Mouse (Mus musculus) limb, embryonic 15.5 days (tissue): ENCODE measurements around the gene Mroh8. TPM values are rescaled to one million over a fixed set of nuclear protein-coding genes. Genes with fewer than 3 reads are reported as not detected.
"Not testable (repeated sequence)": the region's sequence is repeated elsewhere in the genome, so short reads cannot be mapped to it uniquely, and the experiment has no call there.

ENCODE experiments used
- ATAC-seq: fragments of 200-750 bp; cut with Nextera tagmentation; 2 replicates; pipeline ENCODE4 v1.8.0; 2017; ENCODE audit warnings: low read depth, moderate TSS enrichment; ENCODE audit not compliant: insufficient number of reproducible peaks, low FRiP score, low TSS enrichment
- H3K27ac ChIP-seq: fragments of 300-500 bp; sonication (generic); 2 replicates; pipeline ENCODE4 v1.5.1; 2015; ENCODE audit warnings: moderate library complexity, mild to moderate bottlenecking, inconsistent platforms
- H3K27me3 ChIP-seq: fragments of 300-500 bp; sonication (generic); 2 replicates; pipeline ENCODE4 v1.6.1; 2015; ENCODE audit warnings: inconsistent platforms
- H3K36me3 ChIP-seq: fragments of 300-500 bp; sonication (generic); 2 replicates; pipeline ENCODE4 v1.6.1; 2015; ENCODE audit warnings: inconsistent platforms
- H3K4me1 ChIP-seq: fragments of 300-500 bp; sonication (generic); 2 replicates; pipeline ENCODE4 v1.6.1; 2015; ENCODE audit warnings: inconsistent platforms
- H3K4me2 ChIP-seq: fragments of 300-500 bp; sonication (generic); 2 replicates; pipeline ENCODE4 v1.6.1; 2015; ENCODE audit warnings: mild to moderate bottlenecking, inconsistent platforms
- H3K4me3 ChIP-seq: fragments of 300-500 bp; sonication (generic); 2 replicates; pipeline ENCODE4 v1.5.1; 2015; ENCODE audit warnings: mild to moderate bottlenecking, inconsistent platforms
- H3K9ac ChIP-seq: fragments of 300-500 bp; sonication (generic); 2 replicates; pipeline ENCODE4 v1.6.1; 2015; ENCODE audit warnings: inconsistent platforms
- H3K9me3 ChIP-seq: fragments of 300-500 bp; sonication (generic); 2 replicates; pipeline ENCODE4 v1.6.1; 2016; ENCODE audit warnings: inconsistent platforms
- WGBS: fragments of 180-500 bp; shearing (Covaris S2); methylation state at CpG from one replicate; pipeline ENCODE4 v1.1.7; 2015; 5-methylcytosine and 5-hydroxymethylcytosine counted together
- polyA plus RNA-seq: library from polyadenylated mRNA; unstranded; fragments of >200 nt; fragmentation: Nextera tagmentation; extraction: Ambion mirVana; gene quantifications from 2 replicates; pipeline ENCODE4 v1.2.1, GENCODE M21; 2015

Mroh8 gene
- polyA plus RNA-seq, 1 experiment from 2014 or later: 1.0 TPM

DNA sequence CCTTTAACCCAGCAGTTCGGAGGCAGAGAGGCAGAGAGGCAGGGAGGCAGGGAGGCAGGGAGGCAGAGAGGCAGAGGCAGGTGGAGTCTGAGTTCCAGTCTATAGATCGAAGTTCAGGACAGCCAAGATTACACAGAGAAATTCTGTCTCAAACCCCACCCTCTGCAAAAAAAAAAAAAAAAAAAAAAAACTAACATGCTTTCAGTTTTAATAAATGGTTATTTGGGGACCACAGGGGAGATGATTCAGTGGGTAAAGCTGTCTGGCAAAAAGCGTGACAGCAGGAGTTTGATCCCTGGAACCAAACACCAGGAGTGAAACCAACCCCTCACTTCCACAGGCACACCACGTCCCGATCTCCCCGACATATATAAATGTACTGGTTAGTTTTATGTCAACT lies 101.2 kb downstream of the Mroh8 start:
- H3K9ac ChIP-seq: no peak overlapping the region
- WGBS: 70% methylated on average over 6 of the region's 6 CpGs
- no peak overlapping the region for H3K4me3 ChIP-seq
- H3K4me1 ChIP-seq: no peaks in the 10 kb centered on the region
- peaks cover 40% of the 10 kb centered on the region for H3K36me3 ChIP-seq
- no peak overlapping the region for H3K4me2 ChIP-seq
- no peaks in the 10 kb centered on the region for H3K9me3 ChIP-seq
- H3K27ac ChIP-seq: no peak overlapping the region
- H3K27me3 ChIP-seq: no peaks in the 10 kb centered on the region
- no peak for ATAC-seq

DNA sequence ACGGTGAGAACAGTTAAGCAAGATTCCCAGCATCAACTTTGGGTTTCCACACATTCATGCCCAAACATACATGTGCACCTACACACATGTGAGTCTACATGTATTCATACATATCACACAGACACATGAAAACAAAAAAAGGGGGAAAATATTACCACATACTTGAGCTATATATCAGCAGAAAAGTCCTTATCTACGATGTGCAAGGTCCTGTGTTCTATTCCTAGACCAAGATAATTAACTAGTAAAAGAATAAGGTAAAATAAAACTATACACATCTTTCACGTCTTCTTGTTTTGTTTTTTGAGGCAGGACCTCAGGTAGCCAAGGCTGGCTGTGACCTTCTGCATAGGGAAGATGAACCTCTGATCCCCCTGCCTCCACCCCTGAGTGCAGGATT lies 103.1 kb downstream of the Mroh8 start:
- H3K9me3 ChIP-seq: no peaks in the 10 kb centered on the region
- H3K27me3 ChIP-seq: no peaks in the 10 kb centered on the region
- no peak overlapping the region for H3K4me3 ChIP-seq
- H3K36me3 ChIP-seq: peaks cover 38% of the 10 kb centered on the region
- WGBS: 83% methylated on average over 3 of the region's 3 CpGs
- ATAC-seq: no peak
- H3K27ac ChIP-seq: no peak overlapping the region
- no peak overlapping the region for H3K9ac ChIP-seq
- no peak overlapping the region for H3K4me2 ChIP-seq
- H3K4me1 ChIP-seq: no peaks in the 10 kb centered on the region

GRCm38 (mm10) chr2:157174416-157174815 lies 104.9 kb downstream of the Mroh8 start:
- 69% methylated on average over 5 of the region's 5 CpGs for WGBS
- ATAC-seq: no peak
- peaks cover 42% of the 10 kb centered on the region for H3K36me3 ChIP-seq
- no peaks in the 10 kb centered on the region for H3K27me3 ChIP-seq
- no peak overlapping the region for H3K4me3 ChIP-seq
- no peak overlapping the region for H3K4me2 ChIP-seq
- H3K9me3 ChIP-seq: no peaks in the 10 kb centered on the region
- no peaks in the 10 kb centered on the region for H3K4me1 ChIP-seq
- no peak overlapping the region for H3K9ac ChIP-seq
- no peak overlapping the region for H3K27ac ChIP-seq

GRCm38 (mm10) chr2:157173555-157173954 lies 105.8 kb downstream of the Mroh8 start:
- no peak overlapping the region for H3K4me3 ChIP-seq
- H3K4me1 ChIP-seq: no peaks in the 10 kb centered on the region
- 95% methylated on average over 6 of the region's 6 CpGs for WGBS
- H3K27ac ChIP-seq: no peak overlapping the region
- no peaks in the 10 kb centered on the region for H3K9me3 ChIP-seq
- H3K4me2 ChIP-seq: no peak overlapping the region
- no peaks in the 10 kb centered on the region for H3K27me3 ChIP-seq
- ATAC-seq: no peak
- H3K9ac ChIP-seq: no peak overlapping the region
- peaks cover 47% of the 10 kb centered on the region for H3K36me3 ChIP-seq

- no peak for ATAC-seq
- no peak overlapping the region for H3K4me3 ChIP-seq
- H3K4me1 ChIP-seq: no peaks in the 10 kb centered on the region
- no peaks in the 10 kb centered on the region for H3K27me3 ChIP-seq
- H3K36me3 ChIP-seq: peaks cover 50% of the 10 kb centered on the region
- WGBS: 79% methylated on average over 6 of the region's 6 CpGs
- H3K27ac ChIP-seq: no peak overlapping the region
- no peaks in the 10 kb centered on the region for H3K9me3 ChIP-seq
- no peak overlapping the region for H3K4me2 ChIP-seq
- H3K9ac ChIP-seq: no peak overlapping the region
Observed at GRCm38 (mm10) chr2:157172984-157173383, 106.4 kb downstream of the Mroh8 start.

DNA sequence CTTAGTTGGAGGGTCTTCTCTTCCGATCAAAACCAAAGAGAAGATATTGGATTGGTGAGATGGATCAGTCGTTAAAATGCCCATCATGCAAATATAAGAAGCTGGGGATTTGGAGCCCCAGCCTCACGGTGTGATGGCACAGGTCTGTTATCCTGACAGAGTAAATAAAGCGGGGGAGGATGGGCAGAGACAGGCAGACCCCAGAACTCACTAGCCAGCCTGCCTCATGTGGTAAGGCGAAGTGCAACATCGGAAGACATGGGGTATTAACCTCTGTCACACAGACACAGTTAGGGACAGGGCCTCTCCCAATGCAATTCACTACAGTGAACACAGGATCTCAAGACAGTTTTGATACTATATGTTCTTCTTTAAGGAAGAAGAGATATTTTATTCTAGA lies 108.7 kb downstream of the Mroh8 start:
- Histone ChIP-seq H3K36me3 (peaks cover 55% of the 10 kb centered on the region), H3K9me3 (no peaks in the 10 kb centered on the region), H3K4me3 (no peak overlapping the region), H3K27ac (no peak overlapping the region), H3K4me2 (no peak overlapping the region), H3K9ac (no peak overlapping the region), H3K4me1 (no peaks in the 10 kb centered on the region), H3K27me3 (no peaks in the 10 kb centered on the region)
- 72% methylated on average over 6 of the region's 6 CpGs for WGBS
- ATAC-seq: no peak

DNA sequence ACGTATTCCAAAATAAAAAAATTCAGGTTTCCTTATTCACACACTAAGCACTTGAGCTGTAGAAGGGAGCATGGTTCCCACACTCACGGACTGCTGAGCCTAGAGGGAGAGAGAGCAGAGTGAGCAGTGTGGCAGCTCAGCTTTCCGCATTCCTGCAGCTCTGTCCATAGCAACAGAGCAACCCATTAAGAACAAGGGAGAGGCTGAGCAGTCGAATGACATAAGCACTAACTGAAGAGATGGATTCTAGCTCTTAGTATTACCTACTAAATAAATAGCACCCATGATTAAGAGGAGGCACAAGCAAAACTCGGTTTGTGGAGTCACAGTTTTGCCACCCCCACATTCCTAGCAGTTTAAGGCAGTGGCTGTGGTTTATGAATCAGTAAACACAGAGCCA lies 109.2 kb downstream of the Mroh8 start:
- H3K4me2 ChIP-seq: no peak overlapping the region
- 56% methylated on average over 5 of the region's 5 CpGs for WGBS
- H3K36me3 ChIP-seq: peaks cover 51% of the 10 kb centered on the region
- no peak overlapping the region for H3K27ac ChIP-seq
- no peak overlapping the region for H3K9ac ChIP-seq
- H3K9me3 ChIP-seq: no peaks in the 10 kb centered on the region
- no peak for ATAC-seq
- no peak overlapping the region for H3K4me3 ChIP-seq
- no peaks in the 10 kb centered on the region for H3K27me3 ChIP-seq
- H3K4me1 ChIP-seq: no peaks in the 10 kb centered on the region

DNA sequence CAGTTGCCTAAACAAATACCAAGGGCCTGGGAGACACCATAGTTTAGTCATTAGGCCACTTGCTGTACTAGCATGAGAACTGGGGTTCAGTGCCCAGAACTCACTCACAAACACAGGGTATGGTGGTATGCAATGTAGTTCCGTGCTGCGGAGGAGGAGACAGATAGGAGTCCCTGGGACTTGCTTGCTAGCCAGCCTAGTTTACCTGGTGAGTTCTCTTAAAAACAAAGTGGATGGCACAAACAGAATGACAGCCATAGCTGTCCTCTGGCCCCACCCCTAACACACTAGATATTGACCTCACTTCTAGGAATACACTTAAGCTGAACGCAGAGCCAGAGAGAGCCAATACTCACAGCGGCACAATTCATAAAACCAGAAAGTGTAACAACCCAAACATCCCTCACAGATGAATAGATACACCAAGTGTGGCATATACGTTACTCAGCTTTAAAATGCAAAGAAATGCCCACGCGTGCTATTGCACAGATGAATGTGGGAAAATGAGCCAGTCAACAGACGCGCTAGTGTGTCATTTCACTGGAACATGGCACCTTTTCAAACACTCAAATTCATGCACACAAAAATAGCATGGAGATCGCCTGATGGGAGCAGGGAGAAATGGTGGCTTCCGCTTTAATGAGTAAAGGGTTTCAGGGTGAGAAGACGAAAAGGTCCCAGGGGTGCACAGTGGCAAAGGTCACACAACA lies 112.8 kb downstream of the Mroh8 start:
- Histone ChIP-seq H3K4me3 (no peak overlapping the region), H3K27me3 (no peaks in the 10 kb centered on the region), H3K9ac (no peak overlapping the region), H3K9me3 (no peaks in the 10 kb centered on the region), H3K4me1 (no peaks in the 10 kb centered on the region), H3K36me3 (peaks cover 45% of the 10 kb centered on the region), H3K27ac (no peak overlapping the region), H3K4me2 (no peak overlapping the region)
- 93% methylated on average over 12 of the region's 12 CpGs for whole genome bisulfite sequencing
- no peak for ATAC-seq

DNA sequence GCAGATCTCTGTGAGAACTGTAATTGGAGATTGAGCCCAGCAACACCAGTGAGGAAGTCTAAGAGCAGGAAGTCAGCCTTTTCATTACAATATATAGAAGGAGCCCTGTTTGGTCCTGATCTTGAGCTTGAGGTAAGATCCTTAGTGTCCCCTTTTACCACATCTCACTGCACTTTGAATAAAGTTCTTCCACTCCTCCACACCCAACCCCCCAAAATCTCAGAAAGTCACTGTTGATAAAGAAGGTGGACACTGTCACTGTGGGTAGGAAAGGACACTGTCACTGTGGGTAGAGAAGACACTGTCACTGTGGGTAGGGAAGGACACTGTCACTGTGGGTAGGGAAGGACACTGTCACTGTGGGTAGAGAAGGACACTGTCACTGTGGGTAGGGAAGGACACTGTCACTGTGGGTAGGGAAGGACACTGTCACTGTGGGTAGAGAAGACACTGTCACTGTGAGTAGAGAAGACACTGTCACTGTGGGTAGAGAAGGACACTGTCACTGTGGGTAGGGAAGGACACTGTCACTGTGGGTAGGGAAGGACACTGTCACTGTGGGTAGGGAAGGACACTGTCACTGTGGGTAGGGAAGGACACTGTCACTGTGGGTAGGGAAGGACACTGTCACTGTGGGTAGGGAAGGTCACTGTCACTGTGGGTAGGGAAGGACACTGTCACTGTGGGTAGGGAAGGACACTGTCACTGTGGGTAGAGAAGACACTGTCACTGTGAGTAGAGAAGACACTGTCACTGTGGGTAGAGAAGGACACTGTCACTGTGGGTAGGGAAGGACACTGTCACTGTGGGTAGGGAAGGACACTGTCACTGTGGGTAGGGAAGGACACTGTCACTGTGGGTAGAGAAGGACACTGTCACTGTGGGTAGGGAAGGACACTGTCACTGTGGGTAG lies 113.8 kb downstream of the Mroh8 start:
- not testable (repeated sequence) for H3K4me3 ChIP-seq, H3K9me3 ChIP-seq, H3K4me2 ChIP-seq, H3K4me1 ChIP-seq, H3K9ac ChIP-seq, H3K27me3 ChIP-seq, H3K27ac ChIP-seq, ATAC-seq
- H3K36me3 ChIP-seq: peaks cover 50% of the 10 kb centered on the region

- Histone ChIP-seq H3K4me3 (no peak overlapping the region), H3K4me1 (no peaks in the 10 kb centered on the region), H3K27ac (no peak overlapping the region), H3K9ac (no peak overlapping the region), H3K36me3 (peaks cover 55% of the 10 kb centered on the region), H3K27me3 (no peaks in the 10 kb centered on the region), H3K4me2 (no peak overlapping the region), H3K9me3 (no peaks in the 10 kb centered on the region)
- WGBS: 84% methylated on average over 2 of the region's 2 CpGs
- ATAC-seq: no peak
Observed at GRCm38 (mm10) chr2:157164101-157164500, 115.2 kb downstream of the Mroh8 start.
